ENCODE assay signal across 16 mouse cellular contexts in the genomic region with DNA sequence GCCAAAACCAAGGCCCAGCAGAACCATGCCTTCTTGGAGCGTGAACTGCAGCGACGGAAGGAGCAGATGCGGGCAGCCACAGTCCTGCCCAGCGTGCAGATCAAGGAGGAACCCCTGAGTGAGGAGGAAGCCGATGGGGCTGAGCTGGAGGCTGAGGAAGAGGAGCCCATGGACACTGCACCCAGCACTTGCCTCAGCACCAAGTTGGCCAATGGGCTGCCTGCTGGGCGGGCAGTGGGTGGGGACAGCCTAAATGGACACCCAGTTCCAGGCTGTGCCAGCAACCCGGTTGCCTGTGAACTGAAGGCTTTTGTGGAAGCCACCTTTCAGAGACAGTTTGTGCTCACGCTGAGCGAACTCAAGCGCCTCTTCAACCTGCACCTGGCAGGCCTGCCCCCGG. TPM values are rescaled to one million over a fixed set of nuclear protein-coding genes. Genes with fewer than 3 reads are reported as not detected.
DNase-seq lines count a peak whose midpoint lies in the region; ATAC-seq and TF ChIP-seq lines count a peak whose summit lies in the region.
"Had no signal": no experiment of that assay in that cellular context is flagged by ENCODE, and none has a peak within 500 bp of the region (broad histone marks: within the 10 kb centered on the region; RNA-seq: fewer than 3 reads in every experiment).

No protein-coding gene starts in this region.

- no peak for TF ChIP-seq CTCF in liver, postnatal 0 days (IDR thresholded peaks at IDR 0.05; ENCODE audit: low read depth)

- no peaks in the 10 kb centered on the region for H3K9me3 ChIP-seq in intestine, embryonic 15.5 days
- no peaks in the 10 kb centered on the region for H3K9me3 ChIP-seq in intestine, embryonic 16.5 days (ENCODE audit: control insufficient read depth, low read length)
- no peaks in the 10 kb centered on the region for H3K9me3 ChIP-seq in liver, embryonic 12.5 days (replicated peaks)
- no peaks in the 10 kb centered on the region for H3K9me3 ChIP-seq in liver, postnatal 0 days (ENCODE audit: low read length)
- H3K9me3 ChIP-seq in forebrain, embryonic 14.5 days (replicated peaks; ENCODE audit: control insufficient read depth, low read length) = no peaks in the 10 kb centered on the region
- H3K9me3 ChIP-seq: embryonic facial prominence, embryonic 12.5 days; forebrain, embryonic 10.5 days had no signal

- WGBS in intestine, embryonic 15.5 days = 91% methylated on average over 12 of the region's 12 CpGs
- 93% methylated on average over 12 of the region's 12 CpGs for WGBS in intestine, embryonic 16.5 days
- WGBS in liver, embryonic 12.5 days (ENCODE audit: insufficient replicate concordance) = 92% methylated on average over 12 of the region's 12 CpGs
- 87% methylated on average over 12 of the region's 12 CpGs for WGBS in liver, postnatal 0 days (ENCODE audit: insufficient replicate concordance)
- 92% methylated on average over 12 of the region's 12 CpGs for WGBS in forebrain, embryonic 14.5 days

- no peak overlapping the region for H3K4me2 ChIP-seq in intestine, embryonic 15.5 days (replicated peaks)
- H3K4me2 ChIP-seq in intestine, embryonic 16.5 days (ENCODE audit: low read depth, low read length) = no peak overlapping the region
- no peak overlapping the region for H3K4me2 ChIP-seq in liver, embryonic 12.5 days
- H3K4me2 ChIP-seq in liver, postnatal 0 days (ENCODE audit: low read depth, low read length) = no peak overlapping the region
- no peak overlapping the region for H3K4me2 ChIP-seq in forebrain, embryonic 14.5 days (ENCODE audit: low read length)
- H3K4me2 ChIP-seq: embryonic facial prominence, embryonic 12.5 days; midbrain, embryonic 11.5 days had no signal

- DNase-seq in liver, postnatal 0 days = no peak
- DNase-seq in kidney, adult 9 months = peak; percentile 92
- peak; percentile 22 to 26 for DNase-seq in layer of hippocampus, postnatal 36 days
- no peak for DNase-seq in forebrain, embryonic 14.5 days (ENCODE audit: low spot score)
- DNase-seq: heart, postnatal 10 days; lung, postnatal 14 days; right cerebral cortex, postnatal 25 days had no signal

- no peak for TF ChIP-seq EP300 in liver, postnatal 0 days (IDR thresholded peaks at IDR 0.05; ENCODE audit: low read depth)

- H3K36me3 ChIP-seq in intestine, embryonic 15.5 days = peaks cover 66% of the 10 kb centered on the region
- peaks cover 27% of the 10 kb centered on the region for H3K36me3 ChIP-seq in intestine, embryonic 16.5 days (ENCODE audit: control insufficient read depth, insufficient read depth, low read length)
- H3K36me3 ChIP-seq in liver, embryonic 12.5 days = peaks cover 97% of the 10 kb centered on the region
- H3K36me3 ChIP-seq in liver, postnatal 0 days (replicated peaks; ENCODE audit: insufficient read depth, low read length) = peaks cover 70% of the 10 kb centered on the region
- peaks cover 88% of the 10 kb centered on the region for H3K36me3 ChIP-seq in forebrain, embryonic 14.5 days (ENCODE audit: control insufficient read depth, insufficient read depth, low read length)

- no peak overlapping the region for H3K27ac ChIP-seq in intestine, embryonic 15.5 days
- H3K27ac ChIP-seq in intestine, embryonic 16.5 days (ENCODE audit: low read length) = no peak overlapping the region
- H3K27ac ChIP-seq in liver, embryonic 12.5 days = no peak overlapping the region
- no peak overlapping the region for H3K27ac ChIP-seq in liver, postnatal 0 days (ENCODE audit: low read depth)
- H3K27ac ChIP-seq in forebrain, embryonic 14.5 days (ENCODE audit: low read depth, low read length) = no peak overlapping the region
- H3K27ac ChIP-seq: embryonic facial prominence, embryonic 12.5 days; forebrain, embryonic 10.5 days; hindbrain, postnatal 0 days had no signal

- H3K9ac ChIP-seq in intestine, embryonic 15.5 days = no peak overlapping the region
- no peak overlapping the region for H3K9ac ChIP-seq in intestine, embryonic 16.5 days (ENCODE audit: low read depth, low read length)
- no peak overlapping the region for H3K9ac ChIP-seq in liver, embryonic 12.5 days
- no peak overlapping the region for H3K9ac ChIP-seq in liver, postnatal 0 days (replicated peaks)
- no peak overlapping the region for H3K9ac ChIP-seq in forebrain, embryonic 14.5 days (ENCODE audit: low read length)
- H3K9ac ChIP-seq: embryonic facial prominence, embryonic 12.5 days had no signal

- H3K4me1 ChIP-seq in intestine, embryonic 15.5 days (replicated peaks) = no peaks in the 10 kb centered on the region
- no peaks in the 10 kb centered on the region for H3K4me1 ChIP-seq in intestine, embryonic 16.5 days (ENCODE audit: control insufficient read depth, insufficient read depth, low read length)
- no peaks in the 10 kb centered on the region for H3K4me1 ChIP-seq in liver, embryonic 12.5 days
- H3K4me1 ChIP-seq in liver, postnatal 0 days (ENCODE audit: insufficient read depth) = no peaks in the 10 kb centered on the region
- H3K4me1 ChIP-seq in forebrain, embryonic 14.5 days (ENCODE audit: control insufficient read depth, insufficient read depth, low read length) = no peaks in the 10 kb centered on the region
- H3K4me1 ChIP-seq: embryonic facial prominence, embryonic 12.5 days; forebrain, embryonic 10.5 days had no signal

- H3K27me3 ChIP-seq in intestine, embryonic 15.5 days (replicated peaks) = no peaks in the 10 kb centered on the region
- H3K27me3 ChIP-seq in intestine, embryonic 16.5 days (replicated peaks; ENCODE audit: control insufficient read depth, insufficient read depth, low read length) = no peaks in the 10 kb centered on the region
- H3K27me3 ChIP-seq in liver, embryonic 12.5 days (replicated peaks) = no peaks in the 10 kb centered on the region
- no peaks in the 10 kb centered on the region for H3K27me3 ChIP-seq in liver, postnatal 0 days (ENCODE audit: insufficient read depth, low read length)
- H3K27me3 ChIP-seq in forebrain, embryonic 14.5 days (replicated peaks; ENCODE audit: control insufficient read depth, insufficient read depth, low read length) = no peaks in the 10 kb centered on the region
- H3K27me3 ChIP-seq: embryonic facial prominence, embryonic 12.5 days had no signal

- ATAC-seq in intestine, embryonic 15.5 days = 0 out of 2 replicates have a peak, but pooled peaks have one; percentile 29
- ATAC-seq in intestine, embryonic 16.5 days = no peak
- peak; percentile 28; the same call in 1 of the 2 replicates for ATAC-seq in liver, embryonic 12.5 days
- no peak; the same call in 1 of the 2 replicates for ATAC-seq in liver, postnatal 0 days
- no peak for ATAC-seq in forebrain, embryonic 14.5 days
- ATAC-seq: hindbrain, postnatal 0 days had no signal

- no peak overlapping the region for H3K4me3 ChIP-seq in intestine, embryonic 15.5 days (replicated peaks)
- no peak overlapping the region for H3K4me3 ChIP-seq in intestine, embryonic 16.5 days (ENCODE audit: low read length)
- H3K4me3 ChIP-seq in liver, embryonic 12.5 days = no peak overlapping the region
- H3K4me3 ChIP-seq in liver, postnatal 0 days (ENCODE audit: low read depth, low read length) = no peak overlapping the region
- no peak overlapping the region for H3K4me3 ChIP-seq in forebrain, embryonic 14.5 days (ENCODE audit: low read depth, low read length)
- H3K4me3 ChIP-seq: embryonic facial prominence, embryonic 12.5 days; forebrain, embryonic 10.5 days; myocyte had no signal

RNA-seq across cellular contexts. Expression of gene Polr3e, which starts 22.8 kb away (rescaled TPM):
- 40.3 and 41.5 TPM in 2 replicates for polyA plus RNA-seq in intestine, embryonic 15.5 days (2015; fragmentation: Nextera tagmentation; extraction: Ambion mirVana)
- polyA plus RNA-seq in intestine, embryonic 16.5 days (2015; fragmentation: Nextera tagmentation; extraction: Ambion mirVana) = 37.5 and 37.9 TPM in 2 replicates
- 27.4 and 27.9 TPM in 2 replicates for polyA plus RNA-seq in liver, embryonic 12.5 days (2016; fragmentation: Nextera tagmentation; extraction: Ambion mirVana)
- 8.5 and 9.3 TPM in 2 replicates for polyA plus RNA-seq in liver, postnatal 0 days (2015; fragmentation: Nextera tagmentation; extraction: Ambion mirVana)
- 10 to 100 TPM; 25.7 to 26.6 TPM for total RNA-seq in layer of hippocampus, postnatal 36 days (2021)
- 22.7 and 23.2 TPM in 2 replicates for polyA plus RNA-seq in forebrain, embryonic 14.5 days (2014; fragmentation: Nextera tagmentation; extraction: Ambion mirVana)

RNA-seq across cellular contexts. Expression of gene Cdr2, which starts 41.8 kb away (rescaled TPM):
- 13.1 and 15.7 TPM in 2 replicates for polyA plus RNA-seq in intestine, embryonic 15.5 days (2015; fragmentation: Nextera tagmentation; extraction: Ambion mirVana)
- 15.7 and 19.8 TPM in 2 replicates for polyA plus RNA-seq in intestine, embryonic 16.5 days (2015; fragmentation: Nextera tagmentation; extraction: Ambion mirVana)
- 39.3 and 40.8 TPM in 2 replicates for polyA plus RNA-seq in liver, embryonic 12.5 days (2016; fragmentation: Nextera tagmentation; extraction: Ambion mirVana)
- 18.1 and 21.2 TPM in 2 replicates for polyA plus RNA-seq in liver, postnatal 0 days (2015; fragmentation: Nextera tagmentation; extraction: Ambion mirVana)
- total RNA-seq in layer of hippocampus, postnatal 36 days (2021) = 1 to 10 TPM; 4.6 to 5.6 TPM
- 11.3 and 11.9 TPM in 2 replicates for polyA plus RNA-seq in forebrain, embryonic 14.5 days (2014; fragmentation: Nextera tagmentation; extraction: Ambion mirVana)

RNA-seq across cellular contexts. Expression of gene Mfsd13b, which starts 42.0 kb away (rescaled TPM):
- 0.15 and 0.60 TPM in 2 replicates for polyA plus RNA-seq in intestine, embryonic 15.5 days (2015; fragmentation: Nextera tagmentation; extraction: Ambion mirVana)
- polyA plus RNA-seq in intestine, embryonic 16.5 days (2015; fragmentation: Nextera tagmentation; extraction: Ambion mirVana) = 0.38 and 0.99 TPM in 2 replicates
- 0.18 TPM in 1 of 2 replicates, not detected in the other for polyA plus RNA-seq in liver, embryonic 12.5 days (2016; fragmentation: Nextera tagmentation; extraction: Ambion mirVana)
- polyA plus RNA-seq in liver, postnatal 0 days (2015; fragmentation: Nextera tagmentation; extraction: Ambion mirVana) = 0.08 TPM in 1 of 2 replicates, not detected in the other
- total RNA-seq in layer of hippocampus, postnatal 36 days (2021) = 1 to 10 TPM; 1.8 to 2.0 TPM
- polyA plus RNA-seq in forebrain, embryonic 14.5 days (2014; fragmentation: Nextera tagmentation; extraction: Ambion mirVana) = 0.10 and 0.57 TPM in 2 replicates
- total RNA-seq: heart, adult 8-10 months; heart, postnatal 10 days had no signal
- polyA plus RNA-seq: embryonic facial prominence, embryonic 12.5 days had no signal

Comparison
In these comparisons a context has a peak if more than half of its experiments do, and no peak if none do; other contexts are left out.
1. ATAC-seq: peak in intestine, embryonic 15.5 days (single experiment) and liver, embryonic 12.5 days (single experiment); none in intestine, embryonic 16.5 days (single experiment), liver, postnatal 0 days (single experiment) and forebrain, embryonic 14.5 days (single experiment).
2. DNase-seq: peak in kidney, adult 9 months (single experiment) and layer of hippocampus, postnatal 36 days (2 of 2); none in liver, postnatal 0 days (single experiment) and forebrain, embryonic 14.5 days (single experiment).